Mouse (Mus musculus) heart, embryonic 11.5 days (tissue): ENCODE results near the gene Casq1. TPM values are rescaled to one million over a fixed set of nuclear protein-coding genes. Genes with fewer than 3 reads are reported as not detected.

Source experiments
- ATAC-seq: fragments of 200-750 bp; cut with Nextera tagmentation; replicated peaks from 2 replicates; pipeline ENCODE4 v1.8.0; 2017; ENCODE audit warnings: moderate library complexity; ENCODE audit not compliant: insufficient number of reproducible peaks, low FRiP score, low TSS enrichment
- H3K27ac ChIP-seq: fragments of 300-500 bp; sonication (generic); 2 replicates; pipeline ENCODE4 v1.5.1; 2014; ENCODE audit warnings: mild to moderate bottlenecking, low read depth, low read length
- H3K27me3 ChIP-seq: fragments of 300-500 bp; sonication (generic); 2 replicates; pipeline ENCODE4 v1.6.1; 2014; ENCODE audit warnings: mild to moderate bottlenecking, low read length, mixed read lengths; ENCODE audit not compliant: control insufficient read depth, insufficient read depth
- H3K36me3 ChIP-seq: fragments of 300-500 bp; sonication (generic); 2 replicates; pipeline ENCODE4 v1.6.1; 2014; ENCODE audit warnings: mild to moderate bottlenecking, low read length, moderate library complexity, mixed read lengths; ENCODE audit not compliant: control insufficient read depth, insufficient read depth
- H3K4me1 ChIP-seq: fragments of 300-500 bp; sonication (generic); 2 replicates; pipeline ENCODE4 v1.6.1; 2014; ENCODE audit warnings: low read length; ENCODE audit not compliant: control insufficient read depth, insufficient read depth
- H3K4me2 ChIP-seq: fragments of 300-500 bp; sonication (generic); 2 replicates; pipeline ENCODE4 v1.6.1; 2014; ENCODE audit warnings: mild to moderate bottlenecking, moderate library complexity
- H3K4me3 ChIP-seq: fragments of 300-500 bp; sonication (generic); 2 replicates; pipeline ENCODE4 v1.5.1; 2014; ENCODE audit warnings: low read depth, low read length
- H3K9ac ChIP-seq: fragments of 300-500 bp; sonication (generic); 2 replicates; pipeline ENCODE4 v1.6.1; 2014; ENCODE audit warnings: mild to moderate bottlenecking, low read depth, low read length, moderate library complexity
- H3K9me3 ChIP-seq: fragments of 300-500 bp; sonication (generic); replicated peaks from 2 replicates; pipeline ENCODE4 v1.6.1; 2016; ENCODE audit warnings: low read length; ENCODE audit not compliant: control insufficient read depth
- WGBS: fragments of 180-500 bp; shearing (Covaris S2); extraction: QIAGEN DNeasy Blood & Tissue Kit; methylation state at CpG from one replicate; pipeline ENCODE4 v1.1.7; 2014; ENCODE audit not compliant: insufficient replicate concordance; 5-methylcytosine and 5-hydroxymethylcytosine counted together
- polyA plus RNA-seq: library from polyadenylated mRNA; unstranded; fragments of >200 nt; fragmentation: Nextera tagmentation; extraction: Ambion mirVana; gene quantifications from 2 replicates; pipeline ENCODE4 v1.2.1, GENCODE M21; 2014

The Casq1 gene
- polyA plus RNA-seq, 1 experiment from 2014 or later, result 205 TPM

DNA sequence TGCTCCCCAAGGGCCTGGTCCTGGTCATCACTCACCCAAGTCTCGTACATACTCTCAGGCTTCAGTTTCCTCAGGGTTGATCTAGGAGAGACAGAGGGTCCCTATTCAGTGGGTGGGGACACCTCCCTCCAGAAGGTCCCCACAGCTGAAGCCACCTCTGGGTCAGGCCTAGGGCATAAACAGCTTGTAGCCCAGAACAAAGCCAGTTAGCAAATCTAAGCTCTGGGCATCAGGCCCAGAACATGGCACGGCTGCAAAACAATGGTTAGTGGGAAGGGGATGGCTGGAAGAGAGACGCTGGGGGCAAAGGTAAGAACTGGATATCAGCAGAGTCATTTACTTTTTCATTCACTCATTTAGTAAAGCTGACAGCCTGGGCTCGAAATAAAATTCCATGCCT lies 5.9 kb downstream of the Casq1 start:
- H3K9me3 ChIP-seq, result no peaks in the 10 kb centered on the region
- no peaks in the 10 kb centered on the region for H3K27me3 ChIP-seq
- 83% methylated on average over 4 of the region's 4 CpGs for WGBS
- H3K9ac ChIP-seq, result no peak overlapping the region
- H3K4me2 ChIP-seq, result no peak overlapping the region
- H3K4me3 ChIP-seq, result no peak overlapping the region
- no peak for ATAC-seq
- H3K4me1 ChIP-seq, result peaks cover 19% of the 10 kb centered on the region
- no peak overlapping the region for H3K27ac ChIP-seq
- H3K36me3 ChIP-seq, result no peaks in the 10 kb centered on the region

DNA sequence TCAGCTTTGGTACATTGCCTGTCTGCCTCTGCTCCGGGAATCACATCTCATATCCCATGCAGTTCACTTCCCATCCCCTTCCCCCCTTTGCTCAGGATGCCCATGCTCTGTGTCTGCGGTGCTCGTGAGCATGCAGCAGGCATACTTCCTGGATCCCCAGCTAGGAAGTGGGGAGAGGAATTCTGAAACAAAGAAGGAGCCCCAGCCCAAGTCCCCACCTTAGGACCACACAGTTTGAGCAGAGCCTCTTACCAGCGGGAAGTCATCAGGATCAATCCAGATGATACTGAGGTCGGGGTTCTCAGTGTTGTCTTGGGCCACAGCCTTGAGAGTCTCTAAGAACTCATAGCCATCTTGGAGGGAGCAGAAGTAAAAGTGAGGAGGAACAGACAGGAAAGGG lies 6.9 kb downstream of the Casq1 start:
- no peak overlapping the region for H3K4me2 ChIP-seq
- H3K9me3 ChIP-seq, result no peaks in the 10 kb centered on the region
- no peak for ATAC-seq
- H3K4me3 ChIP-seq, result no peak overlapping the region
- WGBS, result 47% methylated on average over 5 of the region's 5 CpGs
- H3K27ac ChIP-seq, result no peak overlapping the region
- H3K36me3 ChIP-seq, result no peaks in the 10 kb centered on the region
- 0 out of 2 replicates have a peak overlapping the region, but pooled peaks have one; percentile 34 for H3K9ac ChIP-seq
- H3K4me1 ChIP-seq, result peaks cover 9% of the 10 kb centered on the region
- no peaks in the 10 kb centered on the region for H3K27me3 ChIP-seq

DNA sequence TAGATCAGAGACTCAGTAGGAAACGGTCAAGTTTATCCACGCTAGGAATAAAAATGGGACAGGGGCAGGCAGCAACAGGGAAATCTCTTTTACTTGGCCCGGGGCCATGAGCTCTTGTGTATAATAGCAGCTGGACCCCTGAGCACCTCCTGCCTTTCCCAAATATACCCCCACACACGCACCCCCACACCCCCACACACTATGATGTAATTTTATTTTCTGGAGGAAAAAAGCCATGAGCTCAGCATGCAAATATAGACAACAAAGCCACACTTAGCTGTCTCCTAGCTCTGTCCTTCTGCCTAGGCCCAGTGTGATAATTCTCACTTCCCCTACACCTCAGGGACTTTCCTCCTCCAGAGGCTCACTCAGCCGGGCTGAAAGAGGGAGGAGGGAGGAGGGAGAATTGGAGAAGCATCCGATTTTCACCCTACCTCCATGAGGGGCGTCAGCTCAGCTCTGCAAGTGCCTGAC lies 12.5 kb downstream of the Casq1 start:
- H3K4me2 ChIP-seq, result peak overlapping the region; percentile 78
- H3K36me3 ChIP-seq, result no peaks in the 10 kb centered on the region
- peak overlapping the region; percentile 91; the same call in 1 of the 2 replicates for H3K9ac ChIP-seq
- H3K9me3 ChIP-seq, result no peaks in the 10 kb centered on the region
- peaks cover 45% of the 10 kb centered on the region for H3K4me1 ChIP-seq
- 22% methylated on average over 7 of the region's 7 CpGs for WGBS
- peak overlapping the region; percentile 82; the same call in 1 of the 2 replicates for H3K4me3 ChIP-seq
- no peak for ATAC-seq
- H3K27me3 ChIP-seq, result no peaks in the 10 kb centered on the region
- peak overlapping the region; percentile 87 for H3K27ac ChIP-seq

DNA sequence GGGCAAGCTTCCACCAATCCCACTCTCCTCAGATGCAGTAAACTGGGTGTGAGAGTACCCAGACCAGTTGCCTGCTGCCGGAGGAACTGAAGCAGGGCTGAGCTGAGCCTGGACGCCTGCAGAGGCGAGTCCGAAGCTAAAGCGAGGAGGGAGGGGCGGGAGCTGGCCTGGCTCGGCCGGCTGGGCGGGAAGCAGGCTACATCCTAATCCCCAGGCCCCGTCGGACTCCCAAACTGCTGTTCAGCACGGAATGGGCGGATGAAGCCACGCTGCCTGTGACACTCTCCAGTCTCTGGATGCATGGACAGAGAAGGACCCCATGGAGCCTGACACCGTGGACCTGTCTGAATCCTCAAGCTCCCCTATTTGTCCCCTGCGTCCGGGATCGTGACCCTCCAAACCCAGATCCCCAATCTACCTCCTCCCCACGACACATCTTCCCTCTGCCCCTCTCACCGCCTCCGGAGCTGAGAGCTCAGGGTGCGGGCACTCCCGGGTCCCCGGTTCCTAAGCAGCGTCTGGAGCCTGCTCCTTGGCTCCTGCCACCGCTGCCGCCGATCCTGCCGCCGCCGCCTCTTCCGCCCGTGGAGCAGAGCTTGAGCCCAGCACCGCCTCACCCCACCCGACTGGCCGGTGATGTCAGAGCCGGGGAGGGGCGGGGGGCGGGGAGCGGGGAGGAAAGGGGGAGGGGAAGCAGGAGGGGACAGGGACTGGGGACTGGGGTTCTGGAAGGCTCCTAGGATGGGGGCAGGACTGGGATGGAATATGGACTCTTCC lies 13.3 kb downstream of the Casq1 start, which contains the start of gene Pea15a:
TSS of gene Pea15a (minus strand) at position 664 of the 777 bp plus-strand sequence.
- Histone ChIP-seq H3K4me2 (peak within 1 kb of the TSS; percentile 78), H3K4me3 (peak within 1 kb of the TSS; percentile 82), H3K36me3 (no peaks in the 10 kb centered on the region), H3K4me1 (peaks cover 53% of the 10 kb centered on the region), H3K9ac (peak within 1 kb of the TSS; percentile 91), H3K27ac (peak within 1 kb of the TSS; percentile 87), H3K9me3 (no peaks in the 10 kb centered on the region), H3K27me3 (no peaks in the 10 kb centered on the region)
- ATAC-seq, result peak; percentile 74
- 0% methylated on average over 40 of the region's 40 CpGs for WGBS

DNA sequence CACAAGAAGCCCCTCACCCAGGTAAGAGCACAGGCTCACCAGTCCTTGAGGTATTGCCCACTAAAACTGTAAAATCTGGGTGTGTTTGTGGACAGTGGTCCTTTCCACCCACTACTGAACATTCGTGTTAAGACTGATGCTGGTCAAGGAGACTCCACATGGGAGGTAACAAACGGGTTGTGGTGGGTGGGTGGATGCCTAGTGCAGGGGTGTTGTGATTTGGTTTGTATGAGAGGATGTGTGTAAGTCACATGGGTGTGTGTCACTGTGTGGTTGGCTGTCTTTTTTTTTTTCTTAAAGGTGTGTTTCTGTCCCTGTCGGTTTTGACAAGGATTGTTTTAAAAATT lies 14.0 kb downstream of the Casq1 start:
- no peaks in the 10 kb centered on the region for H3K9me3 ChIP-seq
- 11% methylated on average over 3 of the region's 3 CpGs for WGBS
- H3K4me3 ChIP-seq, result peak overlapping the region; percentile 82
- H3K27ac ChIP-seq, result peak overlapping the region; percentile 87
- H3K27me3 ChIP-seq, result no peaks in the 10 kb centered on the region
- ATAC-seq, result no peak
- H3K4me2 ChIP-seq, result peak overlapping the region; percentile 78
- H3K9ac ChIP-seq, result peak overlapping the region; percentile 91
- H3K4me1 ChIP-seq, result peaks cover 59% of the 10 kb centered on the region
- H3K36me3 ChIP-seq, result no peaks in the 10 kb centered on the region

DNA sequence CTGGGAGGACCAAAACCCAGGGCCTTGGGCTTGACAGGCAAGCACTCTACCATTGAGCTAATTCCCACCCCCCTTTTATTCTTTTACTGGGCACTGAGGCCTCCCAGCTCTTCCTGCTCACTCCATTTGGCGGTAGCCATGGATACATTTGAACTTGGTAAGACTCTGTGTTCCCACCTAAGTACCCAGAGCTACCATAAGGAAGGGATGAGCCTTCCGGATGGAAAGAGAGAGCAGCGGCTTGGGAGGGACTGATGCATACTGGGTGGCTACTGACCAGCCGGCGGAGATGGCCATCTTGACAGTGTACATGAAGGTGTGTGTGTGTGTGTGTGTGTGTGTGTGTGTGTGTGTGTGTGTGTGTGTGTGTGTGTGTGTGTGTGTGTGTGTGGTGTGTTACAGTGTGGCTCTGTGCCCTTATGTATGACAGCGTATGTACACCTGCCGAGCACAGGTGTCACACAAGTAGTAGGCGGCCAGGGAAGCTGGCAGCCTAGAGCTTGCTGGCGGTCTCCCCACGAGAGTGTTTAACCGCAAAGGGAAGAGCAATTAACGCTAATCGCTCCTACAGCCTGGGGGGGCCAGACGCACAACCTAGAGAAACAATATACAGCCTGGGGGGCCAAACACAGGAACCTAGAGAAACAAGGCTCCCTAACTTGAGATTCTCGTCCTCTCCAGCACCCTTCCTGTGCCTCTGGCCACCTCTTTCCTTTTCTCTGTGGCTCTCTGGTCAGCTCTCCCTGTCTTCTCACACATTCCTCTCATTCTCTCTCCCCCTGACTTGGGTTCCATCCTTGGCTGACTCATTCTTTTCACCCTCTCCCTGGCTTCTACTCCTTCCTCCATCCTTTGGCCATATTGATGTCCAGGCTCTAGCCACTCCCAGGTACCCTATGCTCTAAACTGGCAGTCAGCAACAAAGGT lies 14.6 kb downstream of the Casq1 start:
- peak overlapping the region; percentile 91; the same call in 1 of the 2 replicates for H3K9ac ChIP-seq
- H3K27ac ChIP-seq, result peak overlapping the region; percentile 82
- H3K4me2 ChIP-seq, result peak overlapping the region; percentile 78
- H3K36me3 ChIP-seq, result peaks cover 4% of the 10 kb centered on the region; the same call in 1 of the 2 replicates
- no peak for ATAC-seq
- H3K9me3 ChIP-seq, result no peaks in the 10 kb centered on the region
- peak overlapping the region; percentile 82 for H3K4me3 ChIP-seq
- H3K27me3 ChIP-seq, result no peaks in the 10 kb centered on the region
- WGBS, result 45% methylated on average over 15 of the region's 15 CpGs
- H3K4me1 ChIP-seq, result peaks cover 59% of the 10 kb centered on the region

DNA sequence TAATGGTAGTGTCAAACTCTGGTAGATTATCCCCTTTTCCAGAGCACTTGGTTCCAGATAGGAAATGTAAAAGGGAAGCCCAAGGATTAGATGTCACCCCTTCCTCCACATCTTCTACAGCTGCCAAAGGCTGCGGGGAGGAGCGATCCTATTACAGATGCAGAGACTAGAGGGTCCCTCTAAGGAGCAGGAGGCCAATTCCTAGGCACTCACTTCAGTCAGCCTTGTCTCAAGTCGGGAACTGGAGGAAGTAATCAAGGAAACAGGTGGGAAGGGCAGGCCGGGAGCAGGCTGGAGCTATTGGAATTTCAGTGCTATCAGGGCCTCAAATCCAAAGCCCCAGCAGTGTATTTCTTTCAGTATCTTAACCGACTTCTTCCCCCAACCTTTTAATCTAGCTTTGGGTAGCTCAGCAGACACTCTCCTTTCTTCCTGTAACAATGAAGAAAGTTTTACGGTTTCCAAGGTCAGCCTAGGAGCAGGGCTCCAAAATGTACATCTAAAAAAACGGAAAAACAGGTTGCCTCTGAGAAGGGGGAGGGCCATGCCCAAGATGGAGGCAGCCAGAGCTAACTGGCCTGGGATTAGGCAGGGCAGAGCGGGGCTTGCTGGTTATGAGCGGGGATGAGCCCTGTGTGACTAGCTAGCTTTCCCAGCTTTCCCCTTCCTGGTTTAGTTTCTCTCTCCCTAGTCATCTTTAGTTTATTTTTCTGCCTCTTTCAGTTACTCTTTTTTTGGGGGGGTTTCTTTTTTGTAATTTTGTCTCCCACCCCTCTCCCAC lies 15.4 kb downstream of the Casq1 start:
- no peak for ATAC-seq
- H3K4me2 ChIP-seq, result peak overlapping the region; percentile 78
- peaks cover 59% of the 10 kb centered on the region for H3K4me1 ChIP-seq
- peaks cover 8% of the 10 kb centered on the region; the same call in 1 of the 2 replicates for H3K36me3 ChIP-seq
- H3K9ac ChIP-seq, result peak overlapping the region; percentile 47; the same call in 1 of the 2 replicates
- peak overlapping the region; percentile 82 for H3K27ac ChIP-seq
- 23% methylated on average over 9 of the region's 9 CpGs for WGBS
- H3K4me3 ChIP-seq, result no peak overlapping the region
- no peaks in the 10 kb centered on the region for H3K27me3 ChIP-seq
- no peaks in the 10 kb centered on the region for H3K9me3 ChIP-seq

DNA sequence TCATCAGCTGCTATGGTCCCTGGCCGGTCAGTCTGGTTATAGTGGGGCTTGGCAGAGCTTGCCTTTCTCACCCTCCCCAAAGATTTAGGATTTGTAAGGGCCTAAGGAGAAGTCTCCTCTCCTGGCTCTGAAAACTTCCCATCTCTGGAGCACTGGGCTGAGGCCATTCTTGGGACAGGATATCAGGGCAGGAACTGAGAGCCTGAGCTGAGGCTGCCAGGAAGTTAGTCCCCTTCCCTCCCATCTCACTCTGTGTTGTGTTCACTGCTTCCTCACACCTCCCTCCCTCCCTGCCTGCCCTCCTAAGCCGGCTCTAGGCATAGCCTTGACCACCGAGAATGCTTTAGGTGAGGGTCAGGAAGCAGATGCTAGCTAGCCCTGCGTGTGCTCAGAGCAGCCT lies 16.1 kb downstream of the Casq1 start:
- ATAC-seq, result no peak
- H3K4me3 ChIP-seq, result no peak overlapping the region
- H3K4me2 ChIP-seq, result peak overlapping the region; percentile 3; the same call in 1 of the 2 replicates
- no peaks in the 10 kb centered on the region for H3K9me3 ChIP-seq
- peak overlapping the region; percentile 82 for H3K27ac ChIP-seq
- H3K27me3 ChIP-seq, result no peaks in the 10 kb centered on the region
- WGBS, result 11% methylated on average over 4 of the region's 4 CpGs
- peaks cover 8% of the 10 kb centered on the region; the same call in 1 of the 2 replicates for H3K36me3 ChIP-seq
- H3K9ac ChIP-seq, result no peak overlapping the region
- peaks cover 59% of the 10 kb centered on the region for H3K4me1 ChIP-seq
